Mouse (Mus musculus) E14TG2a.4 (cell line): ENCODE measurements around the gene Fgf12.

Source experiments
- H3K27me3 ChIP-seq: 2 replicates; pipeline ENCODE4 v1.6.1; 2014; ENCODE audit warnings: low read length, control low read depth; ENCODE audit not compliant: insufficient read depth
- H3K36me3 ChIP-seq: 2 replicates; pipeline ENCODE4 v1.6.1; 2014; ENCODE audit warnings: low read length, control low read depth; ENCODE audit not compliant: insufficient read depth
- H3K4me1 ChIP-seq: replicated peaks from 2 replicates; pipeline ENCODE4 v1.6.1; 2014; ENCODE audit warnings: low read depth, low read length, control low read depth
- H3K4me3 ChIP-seq: replicated peaks from 2 replicates; pipeline ENCODE4 v1.5.1; 2014; ENCODE audit warnings: mild to moderate bottlenecking, low read length
- H3K9me3 ChIP-seq: 2 replicates; pipeline ENCODE4 v1.6.1; 2014; ENCODE audit warnings: low read length, control low read depth
- CTCF ChIP-seq: conservative IDR thresholded peaks from 2 replicates; pipeline ENCODE4 v1.5.1; 2014; ENCODE audit warnings: low read length
- NANOG ChIP-seq: IDR thresholded peaks from 2 replicates; pipeline ENCODE4 v1.6.1; 2014; ENCODE audit warnings: borderline replicate concordance, low read length, mixed read lengths
- POU5F1 ChIP-seq: IDR thresholded peaks from 2 replicates; pipeline ENCODE4 v1.6.1; 2014; ENCODE audit warnings: low read length, borderline replicate concordance

Fgf12 gene

GRCm38 (mm10) chr16:28517596-28518524, 235.0 kb downstream of the Fgf12 start:
- H3K36me3 ChIP-seq = no peaks in the 10 kb centered on the region
- peaks cover 9% of the 10 kb centered on the region for H3K9me3 ChIP-seq
- peaks cover 4% of the 10 kb centered on the region; the same call in 1 of the 2 replicates for H3K4me1 ChIP-seq
- no peak overlapping the region for H3K4me3 ChIP-seq
- H3K27me3 ChIP-seq = no peaks in the 10 kb centered on the region
- TF ChIP-seq POU5F1 (no peak), CTCF (peak; percentile 100)

GRCm38 (mm10) chr16:28512446-28512845, 240.4 kb downstream of the Fgf12 start:
- TF ChIP-seq CTCF = no peak
- no peak for TF ChIP-seq POU5F1
- TF ChIP-seq NANOG = no peak
- H3K9me3 ChIP-seq = no peaks in the 10 kb centered on the region
- H3K4me3 ChIP-seq = no peak overlapping the region
- H3K36me3 ChIP-seq = no peaks in the 10 kb centered on the region
- no peaks in the 10 kb centered on the region for H3K27me3 ChIP-seq
- H3K4me1 ChIP-seq = peaks cover 19% of the 10 kb centered on the region

GRCm38 (mm10) chr16:28511413-28511812, 241.5 kb downstream of the Fgf12 start:
- H3K27me3 ChIP-seq = no peaks in the 10 kb centered on the region
- peaks cover 19% of the 10 kb centered on the region for H3K4me1 ChIP-seq
- H3K4me3 ChIP-seq = 0 out of 2 replicates have a peak overlapping the region, but pooled peaks have one; percentile 4
- H3K36me3 ChIP-seq = no peaks in the 10 kb centered on the region
- H3K9me3 ChIP-seq = no peaks in the 10 kb centered on the region
- TF ChIP-seq CTCF = no peak
- no peak for TF ChIP-seq NANOG
- no peak for TF ChIP-seq POU5F1

- no peaks in the 10 kb centered on the region for H3K9me3 ChIP-seq
- H3K27me3 ChIP-seq = peaks cover 11% of the 10 kb centered on the region
- H3K36me3 ChIP-seq = no peaks in the 10 kb centered on the region
- no peak for TF ChIP-seq CTCF
- TF ChIP-seq NANOG = no peak
- no peak for TF ChIP-seq POU5F1
- no peak overlapping the region for H3K4me3 ChIP-seq
- no peaks in the 10 kb centered on the region for H3K4me1 ChIP-seq
Measured at GRCm38 (mm10) chr16:28497971-28498607, 254.8 kb downstream of the Fgf12 start.

GRCm38 (mm10) chr16:28491711-28492110, 261.2 kb downstream of the Fgf12 start:
- peaks cover 22% of the 10 kb centered on the region for H3K27me3 ChIP-seq
- no peaks in the 10 kb centered on the region for H3K36me3 ChIP-seq
- no peaks in the 10 kb centered on the region for H3K9me3 ChIP-seq
- no peak for TF ChIP-seq CTCF
- no peaks in the 10 kb centered on the region for H3K4me1 ChIP-seq
- H3K4me3 ChIP-seq = no peak overlapping the region

- Histone ChIP-seq H3K4me1 (no peaks in the 10 kb centered on the region), H3K27me3 (peaks cover 22% of the 10 kb centered on the region), H3K9me3 (no peaks in the 10 kb centered on the region), H3K36me3 (no peaks in the 10 kb centered on the region), H3K4me3 (no peak overlapping the region)
- TF ChIP-seq NANOG (no peak), POU5F1 (no peak), CTCF (peak; percentile 85)
Measured at GRCm38 (mm10) chr16:28490515-28490914, 262.4 kb downstream of the Fgf12 start.

GRCm38 (mm10) chr16:28484920-28485319, 267.9 kb downstream of the Fgf12 start:
- H3K9me3 ChIP-seq = no peaks in the 10 kb centered on the region
- H3K27me3 ChIP-seq = no peaks in the 10 kb centered on the region
- H3K4me1 ChIP-seq = no peaks in the 10 kb centered on the region
- H3K4me3 ChIP-seq = no peak overlapping the region
- TF ChIP-seq CTCF = no peak
- no peak for TF ChIP-seq POU5F1
- no peak for TF ChIP-seq NANOG
- no peaks in the 10 kb centered on the region for H3K36me3 ChIP-seq

- Histone ChIP-seq H3K27me3 (no peaks in the 10 kb centered on the region), H3K4me1 (no peaks in the 10 kb centered on the region), H3K4me3 (no peak overlapping the region), H3K9me3 (0 out of 2 replicates have a peak, but pooled peaks cover 4% of the 10 kb centered on the region), H3K36me3 (no peaks in the 10 kb centered on the region)
- TF ChIP-seq CTCF = no peak
- no peak for TF ChIP-seq POU5F1
- TF ChIP-seq NANOG = no peak
Measured at GRCm38 (mm10) chr16:28479022-28479421, 273.8 kb downstream of the Fgf12 start.

GRCm38 (mm10) chr16:28476651-28477050, 276.2 kb downstream of the Fgf12 start:
- H3K27me3 ChIP-seq = no peaks in the 10 kb centered on the region
- no peaks in the 10 kb centered on the region for H3K36me3 ChIP-seq
- H3K4me3 ChIP-seq = no peak overlapping the region
- H3K4me1 ChIP-seq = no peaks in the 10 kb centered on the region
- no peak for TF ChIP-seq POU5F1
- TF ChIP-seq NANOG = no peak
- no peak for TF ChIP-seq CTCF
- 0 out of 2 replicates have a peak, but pooled peaks cover 4% of the 10 kb centered on the region for H3K9me3 ChIP-seq
